Mouse (Mus musculus) small intestine, adult 2 months (tissue): ENCODE data around the gene Sirt7.

Experiments
- CTCF ChIP-seq: fragments of 200-500 bp; IDR thresholded peaks from 2 replicates; pipeline ENCODE4 v1.5.1; 2012; ENCODE audit warnings: low read depth, mild to moderate bottlenecking, control low read depth, inconsistent platforms, low read length, moderate library complexity, mixed read lengths; ENCODE audit not compliant: insufficient replicate concordance, insufficient read length; ENCODE audit errors: extremely low read depth
- POLR2A ChIP-seq: fragments of 200-500 bp; IDR thresholded peaks from 2 replicates; pipeline ENCODE4 v1.6.1; 2012; ENCODE audit warnings: low read depth, mild to moderate bottlenecking, control low read depth, inconsistent platforms, low read length, moderate library complexity

DNA sequence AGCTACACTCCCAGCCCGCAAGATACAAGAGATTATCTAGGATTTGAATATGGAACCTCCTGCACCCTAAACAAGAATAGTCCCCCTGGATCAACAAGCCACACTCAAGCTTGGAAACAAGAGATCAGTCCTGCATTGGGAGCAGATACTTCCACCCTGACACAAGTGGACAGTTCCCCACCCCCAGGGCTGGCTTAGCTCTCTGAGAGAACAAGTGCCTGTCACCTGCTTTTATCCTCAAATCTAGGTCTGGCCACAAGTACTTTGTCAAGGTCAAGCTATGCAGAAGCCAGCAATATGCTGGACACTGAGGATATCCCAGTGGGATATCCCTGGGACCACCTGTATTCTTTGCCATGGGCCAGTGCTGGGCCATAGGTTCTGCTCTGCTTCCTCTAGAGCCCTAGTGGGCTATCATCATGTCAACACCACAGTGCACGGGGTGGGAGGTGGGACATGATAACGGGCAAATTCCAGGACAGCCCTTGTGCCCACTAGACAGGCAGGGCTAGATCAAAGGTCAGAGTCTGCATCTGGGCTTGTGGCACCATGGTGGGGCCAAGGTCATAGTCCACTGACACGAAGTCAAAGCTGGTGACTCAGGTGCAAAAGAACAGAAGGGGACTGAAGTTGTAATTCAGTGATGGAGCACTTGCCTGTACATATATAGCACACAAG lies 8.3 kb downstream of the Sirt7 start:
- TF ChIP-seq CTCF = no peak
- TF ChIP-seq POLR2A = peak; percentile 42; the same call in 1 of the 2 replicates
